Mouse (Mus musculus): Measurements from ENCODE around the gene Prss32. TPM values are rescaled to one million over a fixed set of nuclear protein-coding genes. Genes with fewer than 3 reads are reported as not detected.

Prss32 gene
- not detected for total RNA-seq (2021)
- long read RNA-seq, experiment 1: 0 reads
- long read RNA-seq, experiment 2: 0 reads

GRCm38 (mm10) chr17:23843812-23844273 is at the start of gene Prss32, which contains the start of gene Prss41:
Gene Prss32, plus strand, starts transcription at chr17:23843855.
Gene Prss41, minus strand, starts transcription at chr17:23844172.
- DNase-seq (ENCODE audit: low spot score): peak; percentile 63

- no peak for DNase-seq (ENCODE audit: low spot score)
Measured at GRCm38 (mm10) chr17:23795323-23795722, 48.3 kb upstream of the Prss32 start.

GRCm38 (mm10) chr17:23797316-23797715 is 46.3 kb upstream of the Prss32 start:
- no peak for DNase-seq (ENCODE audit: low spot score)

- DNase-seq (ENCODE audit: low spot score): no peak
Measured at GRCm38 (mm10) chr17:23801627-23802026, 42.0 kb upstream of the Prss32 start.

- DNase-seq (ENCODE audit: low spot score): peak; percentile 98
Measured at GRCm38 (mm10) chr17:23802746-23803365, 40.8 kb upstream of the Prss32 start.

GRCm38 (mm10) chr17:23803366-23804041 is 40.2 kb upstream of the Prss32 start:
- DNase-seq (ENCODE audit: low spot score): no peak

- no peak for DNase-seq (ENCODE audit: low spot score)
Measured at GRCm38 (mm10) chr17:23804426-23805085, 39.1 kb upstream of the Prss32 start.

- no peak for DNase-seq (ENCODE audit: low spot score)
Measured at GRCm38 (mm10) chr17:23806867-23807266, 36.8 kb upstream of the Prss32 start.

GRCm38 (mm10) chr17:23807918-23808317 is 35.7 kb upstream of the Prss32 start:
- no peak for DNase-seq (ENCODE audit: low spot score)

- no peak for DNase-seq (ENCODE audit: low spot score)
Measured at GRCm38 (mm10) chr17:23815641-23816040, 28.0 kb upstream of the Prss32 start.

GRCm38 (mm10) chr17:23818579-23818978 is 25.1 kb upstream of the Prss32 start:
- no peak for DNase-seq (ENCODE audit: low spot score)

- DNase-seq (ENCODE audit: low spot score): no peak
Measured at GRCm38 (mm10) chr17:23819235-23819634, 24.4 kb upstream of the Prss32 start.

- DNase-seq (ENCODE audit: low spot score): no peak
Measured at GRCm38 (mm10) chr17:23820731-23821130, 22.9 kb upstream of the Prss32 start.

GRCm38 (mm10) chr17:23822094-23822493 is 21.6 kb upstream of the Prss32 start:
- DNase-seq (ENCODE audit: low spot score): no peak

GRCm38 (mm10) chr17:23823018-23823417 is 20.6 kb upstream of the Prss32 start:
- DNase-seq (ENCODE audit: low spot score): no peak

- DNase-seq (ENCODE audit: low spot score): no peak
Measured at GRCm38 (mm10) chr17:23823614-23824013, 20.0 kb upstream of the Prss32 start.

- no peak for DNase-seq (ENCODE audit: low spot score)
Measured at GRCm38 (mm10) chr17:23825591-23825990, 18.1 kb upstream of the Prss32 start.

- peak; percentile 42 for DNase-seq (ENCODE audit: low spot score)
Measured at GRCm38 (mm10) chr17:23828271-23829001, 15.2 kb upstream of the Prss32 start.

GRCm38 (mm10) chr17:23829064-23829619 is 14.5 kb upstream of the Prss32 start, which contains the start of gene Elob:
Gene Elob, minus strand, starts transcription at chr17:23829136.
- DNase-seq (ENCODE audit: low spot score): peak; percentile 79

GRCm38 (mm10) chr17:23831201-23831600 is 12.5 kb upstream of the Prss32 start:
- DNase-seq (ENCODE audit: low spot score): no peak

GRCm38 (mm10) chr17:23836006-23836575 is 7.6 kb upstream of the Prss32 start, which contains the start of gene Prss33:
Gene Prss33, minus strand, starts transcription at chr17:23836056.
- DNase-seq (ENCODE audit: low spot score): no peak
